Mouse (Mus musculus) lung, postnatal 10 days (tissue): ENCODE results near the gene Dach1.

Source experiments
- DNase-seq: peaks from one replicate; pipeline ENCODE4 v3.0.0; 2021

Dach1 gene

GRCm38 (mm10) chr14:98169421-98170076 is at the start of gene Dach1:
TSS of gene Dach1 (minus strand) at chr14:98169765.
- peak; percentile 85 for DNase-seq

- DNase-seq: no peak
Measured at GRCm38 (mm10) chr14:98200089-98200488, 30.5 kb upstream of the Dach1 start.

GRCm38 (mm10) chr14:98181545-98181944 is 12.0 kb upstream of the Dach1 start:
- peak; percentile 45 for DNase-seq

- DNase-seq: no peak
Measured at GRCm38 (mm10) chr14:98173831-98174230, 4.3 kb upstream of the Dach1 start.

GRCm38 (mm10) chr14:98172394-98172905 is 2.9 kb upstream of the Dach1 start:
- no peak for DNase-seq

GRCm38 (mm10) chr14:98171861-98172260 is 2.3 kb upstream of the Dach1 start:
- DNase-seq: no peak

- peak; percentile 55 for DNase-seq
Measured at GRCm38 (mm10) chr14:98168908-98169401, 610 bp downstream of the Dach1 start.

GRCm38 (mm10) chr14:98168039-98168907 is 1.3 kb downstream of the Dach1 start:
- DNase-seq: peak; percentile 64

GRCm38 (mm10) chr14:98167186-98168038 is 2.2 kb downstream of the Dach1 start:
- peak; percentile 86 for DNase-seq

GRCm38 (mm10) chr14:98166318-98166976 is 3.1 kb downstream of the Dach1 start:
- DNase-seq: peak; percentile 10

GRCm38 (mm10) chr14:98156753-98157152 is 12.8 kb downstream of the Dach1 start:
- DNase-seq: no peak

GRCm38 (mm10) chr14:98155725-98156392 is 13.7 kb downstream of the Dach1 start:
- no peak for DNase-seq

GRCm38 (mm10) chr14:98154832-98155422 is 14.6 kb downstream of the Dach1 start:
- DNase-seq: no peak

GRCm38 (mm10) chr14:98141758-98142157 is 27.8 kb downstream of the Dach1 start:
- no peak for DNase-seq

- no peak for DNase-seq
Measured at GRCm38 (mm10) chr14:98138873-98139665, 30.5 kb downstream of the Dach1 start.

GRCm38 (mm10) chr14:98134546-98134945 is 35.0 kb downstream of the Dach1 start:
- no peak for DNase-seq

GRCm38 (mm10) chr14:98123032-98123431 is 46.5 kb downstream of the Dach1 start:
- DNase-seq: no peak

GRCm38 (mm10) chr14:98116627-98117026 is 52.9 kb downstream of the Dach1 start:
- DNase-seq: no peak

- DNase-seq: no peak
Measured at GRCm38 (mm10) chr14:98113106-98113505, 56.5 kb downstream of the Dach1 start.

GRCm38 (mm10) chr14:98109929-98110328 is 59.6 kb downstream of the Dach1 start:
- DNase-seq: no peak
